Mouse (Mus musculus) megakaryocyte, embryonic 14.5 days (primary cell): ENCODE data around the gene Crispld2.

Experiments used
- FLI1 ChIP-seq: IDR thresholded peaks from 2 replicates; pipeline ENCODE4 v1.6.1; 2012; ENCODE audit warnings: low read length, inconsistent platforms, mixed read lengths
- GATA1 ChIP-seq: IDR thresholded peaks from 3 replicates; pipeline ENCODE4 v1.6.1; 2012; ENCODE audit warnings: mixed read lengths, low read length, inconsistent platforms, borderline replicate concordance

- TF ChIP-seq GATA1, result no peak
- no peak for TF ChIP-seq FLI1
These were observed 46.5 kb downstream of the Crispld2 start for GRCm38 (mm10) chr8:120038741-120039140.
